Comparison of ENCODE assay signal across 15 mouse cellular contexts in the genomic region with DNA sequence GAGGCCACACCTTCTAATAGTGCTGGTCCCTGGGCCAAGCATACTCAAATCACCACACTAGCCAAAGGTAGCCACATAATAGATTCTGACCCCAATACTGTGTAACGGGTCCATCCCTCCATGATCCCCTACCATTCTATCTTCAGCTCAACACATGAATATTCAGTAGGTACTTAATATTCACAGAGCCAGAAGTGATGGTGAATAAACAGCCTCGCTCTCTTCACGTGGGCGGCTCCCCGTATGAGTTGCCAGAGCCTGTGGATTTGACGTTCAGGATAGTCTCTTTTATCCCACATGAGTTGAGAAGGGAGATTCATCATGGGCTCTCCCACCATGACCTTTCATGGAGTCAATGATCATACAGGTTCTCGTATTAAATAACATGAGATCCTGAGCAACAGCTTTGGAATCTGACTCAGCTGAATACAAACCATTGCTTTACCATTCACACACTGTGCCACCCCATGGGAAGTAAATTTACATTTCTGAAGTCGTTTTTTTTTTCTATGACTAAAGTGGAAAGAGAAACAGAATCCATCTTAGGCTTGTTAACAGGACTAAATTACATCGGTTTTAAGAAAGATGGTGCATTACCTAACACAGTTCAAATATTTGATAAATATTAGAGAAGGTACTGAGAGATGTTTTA.
DNase-seq lines count a peak whose midpoint lies in the region; ATAC-seq lines count a peak whose summit lies in the region.
"Had no signal": no experiment of that assay in that cellular context is flagged by ENCODE, and none has a peak within 500 bp of the region (broad histone marks: within the 10 kb centered on the region; RNA-seq: fewer than 3 reads in every experiment).

No protein-coding gene starts in this region.

- no peak overlapping the region for H3K27ac ChIP-seq in neural tube, embryonic 11.5 days (ENCODE audit: low read depth, low read length)
- H3K27ac ChIP-seq in forebrain, embryonic 15.5 days (replicated peaks) = no peak overlapping the region
- H3K27ac ChIP-seq in neural tube, embryonic 15.5 days (replicated peaks) = no peak overlapping the region
- H3K27ac ChIP-seq: kidney, embryonic 15.5 days; liver, embryonic 15.5 days had no signal

- H3K27me3 ChIP-seq in neural tube, embryonic 11.5 days (ENCODE audit: control insufficient read depth, insufficient read depth, low read length) = no peaks in the 10 kb centered on the region
- no peaks in the 10 kb centered on the region for H3K27me3 ChIP-seq in forebrain, embryonic 15.5 days
- H3K27me3 ChIP-seq in neural tube, embryonic 15.5 days (replicated peaks) = no peaks in the 10 kb centered on the region
- H3K27me3 ChIP-seq: kidney, embryonic 15.5 days; liver, embryonic 15.5 days; Patski had no signal

- H3K4me2 ChIP-seq in neural tube, embryonic 11.5 days (ENCODE audit: low read depth) = no peak overlapping the region
- H3K4me2 ChIP-seq in forebrain, embryonic 15.5 days (replicated peaks) = no peak overlapping the region; the same call in 1 of the 2 replicates
- no peak overlapping the region for H3K4me2 ChIP-seq in neural tube, embryonic 15.5 days
- H3K4me2 ChIP-seq: kidney, embryonic 15.5 days; liver, embryonic 15.5 days had no signal

- H3K4me3 ChIP-seq in neural tube, embryonic 11.5 days (ENCODE audit: low read depth, low read length) = no peak overlapping the region
- H3K4me3 ChIP-seq in forebrain, embryonic 15.5 days = no peak overlapping the region
- H3K4me3 ChIP-seq in neural tube, embryonic 15.5 days (replicated peaks) = no peak overlapping the region
- H3K4me3 ChIP-seq: kidney, embryonic 15.5 days; liver, embryonic 15.5 days had no signal

- H3K36me3 ChIP-seq in neural tube, embryonic 11.5 days (ENCODE audit: control insufficient read depth, insufficient read depth, low read length) = no peaks in the 10 kb centered on the region
- H3K36me3 ChIP-seq in forebrain, embryonic 15.5 days = no peaks in the 10 kb centered on the region
- H3K36me3 ChIP-seq in neural tube, embryonic 15.5 days = no peaks in the 10 kb centered on the region
- H3K36me3 ChIP-seq: kidney, embryonic 15.5 days; liver, embryonic 15.5 days had no signal

- no peaks in the 10 kb centered on the region for H3K9me3 ChIP-seq in neural tube, embryonic 11.5 days (ENCODE audit: control insufficient read depth, low read length)
- H3K9me3 ChIP-seq in forebrain, embryonic 15.5 days = no peaks in the 10 kb centered on the region
- no peaks in the 10 kb centered on the region for H3K9me3 ChIP-seq in neural tube, embryonic 15.5 days (replicated peaks)
- H3K9me3 ChIP-seq: kidney, embryonic 15.5 days; liver, embryonic 15.5 days had no signal

- H3K9ac ChIP-seq in neural tube, embryonic 11.5 days (ENCODE audit: low read length) = no peak overlapping the region
- no peak overlapping the region for H3K9ac ChIP-seq in forebrain, embryonic 15.5 days (replicated peaks)
- H3K9ac ChIP-seq in neural tube, embryonic 15.5 days (replicated peaks) = no peak overlapping the region
- H3K9ac ChIP-seq: kidney, embryonic 15.5 days; liver, embryonic 15.5 days had no signal

- peak; percentile 36 for DNase-seq in neural tube, embryonic 11.5 days (ENCODE audit: low spot score)
- no peak for DNase-seq in neural tube, embryonic 10.5 days (ENCODE audit: extremely low spot score, low spot score)
- peak; percentile 9 to 12 for DNase-seq in layer of hippocampus, postnatal 36 days
- DNase-seq in adrenal gland, postnatal 25 days = no peak
- DNase-seq in T-cell, adult 2 months (ENCODE audit: low spot score) = no peak
- DNase-seq: cerebellum, adult 9-10 months; gastrocnemius, postnatal 36 days; lung, postnatal 14 days had no signal

- ATAC-seq in neural tube, embryonic 11.5 days (ENCODE audit: insufficient read depth, low FRiP score, low TSS enrichment) = peak; percentile 81
- ATAC-seq in forebrain, embryonic 15.5 days (replicated peaks) = peak; percentile 86
- ATAC-seq in neural tube, embryonic 15.5 days (ENCODE audit: low FRiP score) = peak; percentile 32; the same call in 1 of the 2 replicates
- no peak for ATAC-seq in erythroid progenitor cell, adult 5-6 weeks (replicated peaks; ENCODE audit: low FRiP score, poor library complexity, severe bottlenecking)
- ATAC-seq: inflammation-experienced regulatory T-cells, adult 6 months; Patski had no signal

- 0 out of 2 replicates have a peak, but pooled peaks cover 2% of the 10 kb centered on the region for H3K4me1 ChIP-seq in neural tube, embryonic 11.5 days (ENCODE audit: control insufficient read depth, insufficient read depth, low read length)
- peaks cover 19% of the 10 kb centered on the region for H3K4me1 ChIP-seq in forebrain, embryonic 15.5 days
- peaks cover 23% of the 10 kb centered on the region for H3K4me1 ChIP-seq in neural tube, embryonic 15.5 days
- H3K4me1 ChIP-seq: liver, embryonic 15.5 days had no signal

- 61% methylated on average over 9 of the region's 9 CpGs for WGBS in neural tube, embryonic 11.5 days
- WGBS in forebrain, embryonic 15.5 days = 24% methylated on average over 9 of the region's 9 CpGs
- 27% methylated on average over 9 of the region's 9 CpGs for WGBS in neural tube, embryonic 15.5 days

Comparison
In these comparisons a context has a peak if more than half of its experiments do, and no peak if none do; other contexts are left out.
1. DNase-seq: peak in neural tube, embryonic 11.5 days (single experiment) and layer of hippocampus, postnatal 36 days (2 of 2); none in neural tube, embryonic 10.5 days (single experiment), adrenal gland, postnatal 25 days (single experiment) and T-cell, adult 2 months (single experiment).